Mouse (Mus musculus) embryonic facial prominence, embryonic 14.5 days (tissue): ENCODE measurements around the gene Otulin. TPM values are rescaled to one million over a fixed set of nuclear protein-coding genes. Genes with fewer than 3 reads are reported as not detected.

Experiments used
- ATAC-seq: fragments of 200-750 bp; cut with Nextera tagmentation; 2 replicates; pipeline ENCODE4 v1.8.0; 2017; ENCODE audit warnings: low read depth, moderate number of reproducible peaks, moderate TSS enrichment
- DNase-seq: peaks from one replicate; pipeline ENCODE4 v3.0.0-alpha.2; 2015; ENCODE audit warnings: low spot score
- H3K27ac ChIP-seq: fragments of 300-500 bp; sonication (generic); replicated peaks from 2 replicates; pipeline ENCODE4 v1.5.1; 2014; ENCODE audit warnings: low read depth, mild to moderate bottlenecking, low read length, moderate library complexity
- H3K27me3 ChIP-seq: fragments of 300-500 bp; sonication (generic); replicated peaks from 2 replicates; pipeline ENCODE4 v1.6.1; 2014; ENCODE audit warnings: low read length; ENCODE audit not compliant: control insufficient read depth, insufficient read depth
- H3K36me3 ChIP-seq: fragments of 300-500 bp; sonication (generic); 2 replicates; pipeline ENCODE4 v1.6.1; 2014; ENCODE audit warnings: low read length, mixed read lengths; ENCODE audit not compliant: control insufficient read depth, insufficient read depth
- H3K4me1 ChIP-seq: fragments of 300-500 bp; sonication (generic); 2 replicates; pipeline ENCODE4 v1.6.1; 2014; ENCODE audit warnings: antibody characterized with exemption, low read length; ENCODE audit not compliant: control insufficient read depth, insufficient read depth
- H3K4me2 ChIP-seq: fragments of 300-500 bp; sonication (generic); 2 replicates; pipeline ENCODE4 v1.6.1; 2014; ENCODE audit warnings: low read depth, mild to moderate bottlenecking, low read length, moderate library complexity, mixed read lengths
- H3K4me3 ChIP-seq: fragments of 300-500 bp; sonication (generic); 2 replicates; pipeline ENCODE4 v1.5.1; 2014; ENCODE audit warnings: low read depth, mild to moderate bottlenecking, low read length
- H3K9ac ChIP-seq: fragments of 300-500 bp; sonication (generic); 2 replicates; pipeline ENCODE4 v1.6.1; 2014; ENCODE audit warnings: low read depth, mild to moderate bottlenecking, low read length, moderate library complexity, mixed read lengths
- H3K9me3 ChIP-seq: fragments of 300-500 bp; sonication (generic); 2 replicates; pipeline ENCODE4 v1.6.1; 2016; ENCODE audit warnings: low read length; ENCODE audit not compliant: control insufficient read depth
- WGBS: fragments of 180-500 bp; shearing (Covaris S2); extraction: QIAGEN DNeasy Blood & Tissue Kit; methylation state at CpG from one replicate; pipeline ENCODE4 v1.1.7; 2014; 5-methylcytosine and 5-hydroxymethylcytosine counted together
- microRNA-seq: library from miRNA; unstranded; fragments of <30 nt; microRNA quantifications from one replicate; pipeline ENCODE4, GENCODE M21; 2016; ENCODE audit warnings: borderline number of aligned reads
- polyA plus RNA-seq: library from polyadenylated mRNA; unstranded; fragments of >200 nt; fragmentation: Nextera tagmentation; extraction: Ambion mirVana; gene quantifications from 2 replicates; pipeline ENCODE4 v1.2.1, GENCODE M21; 2014

Gene Otulin
- polyA plus RNA-seq, 1 experiment from 2014 or later, result 39.7 TPM

DNA sequence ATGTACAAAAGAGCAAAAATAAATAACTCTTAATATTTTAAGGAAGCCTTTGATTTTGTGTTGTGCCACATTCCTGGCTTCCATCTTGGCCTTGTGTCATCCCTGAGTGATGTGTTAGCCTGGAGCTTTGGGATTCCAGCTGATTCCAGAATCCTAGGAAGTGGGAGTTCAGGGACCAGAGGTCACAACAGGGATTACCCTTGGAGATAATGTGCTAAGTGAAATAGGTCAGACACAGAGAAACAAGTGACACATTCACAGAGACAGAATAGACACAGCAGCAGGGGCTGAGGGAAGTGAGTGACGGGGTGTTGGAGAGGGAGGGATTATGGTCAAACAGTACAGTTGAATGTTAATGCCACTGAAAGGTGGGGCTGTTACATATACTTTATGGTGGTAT lies 137.8 kb downstream of the Otulin start:
- H3K4me1 ChIP-seq, result peaks cover 16% of the 10 kb centered on the region
- H3K27ac ChIP-seq, result no peak overlapping the region
- no peak for DNase-seq
- 77% methylated on average over 1 of the region's 1 CpGs for WGBS
- no peak overlapping the region for H3K9ac ChIP-seq
- H3K4me2 ChIP-seq, result no peak overlapping the region
- ATAC-seq, result no peak
- H3K27me3 ChIP-seq, result no peaks in the 10 kb centered on the region
- no peaks in the 10 kb centered on the region for H3K9me3 ChIP-seq
- no peaks in the 10 kb centered on the region for H3K36me3 ChIP-seq
- no peak overlapping the region for H3K4me3 ChIP-seq

Small RNA genes within 50 kb of the gene (microRNA-seq; reads per million reads assigned to microRNA genes)
- gene Mir7117, result 0.50 reads per million

Other genes with a start within 250 kb of the Otulin start
- gene Ank, start 164.0 kb downstream of the Otulin start, polyA plus RNA-seq, result 15.5 and 18.0 TPM in 2 replicates
- 20.1 and 23.5 TPM in 2 replicates for gene Otulinl, start 50.9 kb upstream of the Otulin start, polyA plus RNA-seq